Mouse (Mus musculus) midbrain, embryonic 10.5 days (tissue): ENCODE data around the gene Pde10a. TPM values are rescaled to one million over a fixed set of nuclear protein-coding genes. Genes with fewer than 3 reads are reported as not detected.

ENCODE experiments used
- DNase-seq: peaks from one replicate; pipeline ENCODE4 v3.0.0-alpha.2; 2017; ENCODE audit warnings: low spot score
- H3K27ac ChIP-seq: fragments of 300-500 bp; sonication (generic); replicated peaks from 2 replicates; pipeline ENCODE4 v1.5.1; 2016; ENCODE audit warnings: mild to moderate bottlenecking
- H3K27me3 ChIP-seq: fragments of 300-500 bp; sonication (generic); 2 replicates; pipeline ENCODE4 v1.6.1; 2016; ENCODE audit warnings: low read depth, mild to moderate bottlenecking; ENCODE audit not compliant: poor library complexity, severe bottlenecking
- H3K36me3 ChIP-seq: fragments of 300-500 bp; sonication (generic); 2 replicates; pipeline ENCODE4 v1.6.1; 2016; ENCODE audit warnings: mild to moderate bottlenecking, moderate library complexity
- H3K4me1 ChIP-seq: fragments of 300-500 bp; sonication (generic); 2 replicates; pipeline ENCODE4 v1.6.1; 2016
- H3K4me3 ChIP-seq: fragments of 300-500 bp; sonication (generic); 2 replicates; pipeline ENCODE4 v1.5.1; 2016; ENCODE audit warnings: mild to moderate bottlenecking, moderate library complexity
- H3K9me3 ChIP-seq: fragments of 300-500 bp; sonication (generic); replicated peaks from 2 replicates; pipeline ENCODE4 v1.6.1; 2016; ENCODE audit warnings: mild to moderate bottlenecking
- WGBS: fragments of 180-500 bp; shearing (Covaris S2); methylation state at CpG from one replicate; pipeline ENCODE4 v1.1.7; 2016; 5-methylcytosine and 5-hydroxymethylcytosine counted together
- polyA plus RNA-seq: library from polyadenylated mRNA; unstranded; fragments of >200 nt; fragmentation: Nextera tagmentation; extraction: Ambion mirVana; gene quantifications from 2 replicates; pipeline ENCODE4 v1.2.1, GENCODE M21; 2016

Pde10a gene
- polyA plus RNA-seq, 1 experiment from 2014 or later: 5.3 TPM

- 61% methylated on average over 8 of the region's 8 CpGs for WGBS
- peaks cover 31% of the 10 kb centered on the region for H3K27me3 ChIP-seq
- H3K4me3 ChIP-seq: no peak overlapping the region
Observed at GRCm38 (mm10) chr17:8787762-8788161, 262.6 kb downstream of the Pde10a start.

DNA sequence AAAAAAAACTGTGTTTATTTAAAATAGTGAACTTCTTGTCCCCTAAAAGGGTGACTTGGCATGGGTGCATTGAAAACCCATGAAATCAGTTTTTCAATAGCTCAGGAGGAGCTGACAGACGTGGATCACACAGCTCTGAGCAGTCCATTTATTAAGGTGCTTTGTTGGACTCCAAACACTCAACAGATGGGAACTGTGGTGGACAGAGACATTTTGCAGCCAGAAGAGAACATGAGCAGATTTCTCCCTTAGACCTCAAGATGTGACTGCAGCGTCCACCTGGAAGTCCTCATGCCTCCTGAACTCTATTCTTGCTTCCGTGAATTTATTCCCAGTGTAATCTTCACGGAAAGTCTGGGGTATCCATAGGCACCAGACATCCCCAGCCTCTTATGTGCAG lies 266.4 kb downstream of the Pde10a start:
- WGBS: 80% methylated on average over 4 of the region's 4 CpGs
- Histone ChIP-seq H3K36me3 (no peaks in the 10 kb centered on the region), H3K9me3 (no peaks in the 10 kb centered on the region), H3K27ac (no peak overlapping the region), H3K27me3 (peaks cover 42% of the 10 kb centered on the region), H3K4me1 (peaks cover 10% of the 10 kb centered on the region), H3K4me3 (no peak overlapping the region)
- DNase-seq: no peak

More at GRCm38 (mm10) chr17:8787762-8788161, 262.6 kb downstream of the Pde10a start:
- no peak for DNase-seq
- H3K27ac ChIP-seq: no peak overlapping the region
- no peaks in the 10 kb centered on the region for H3K9me3 ChIP-seq
- H3K36me3 ChIP-seq: no peaks in the 10 kb centered on the region
- peaks cover 10% of the 10 kb centered on the region for H3K4me1 ChIP-seq

- peaks cover 53% of the 10 kb centered on the region for H3K27me3 ChIP-seq
- H3K9me3 ChIP-seq: no peaks in the 10 kb centered on the region
- DNase-seq: no peak
- 78% methylated on average over 7 of the region's 7 CpGs for WGBS
- H3K36me3 ChIP-seq: no peaks in the 10 kb centered on the region
- H3K27ac ChIP-seq: no peak overlapping the region
- H3K4me3 ChIP-seq: no peak overlapping the region
- H3K4me1 ChIP-seq: peaks cover 6% of the 10 kb centered on the region
Observed at GRCm38 (mm10) chr17:8792611-8793010, 267.4 kb downstream of the Pde10a start.

DNA sequence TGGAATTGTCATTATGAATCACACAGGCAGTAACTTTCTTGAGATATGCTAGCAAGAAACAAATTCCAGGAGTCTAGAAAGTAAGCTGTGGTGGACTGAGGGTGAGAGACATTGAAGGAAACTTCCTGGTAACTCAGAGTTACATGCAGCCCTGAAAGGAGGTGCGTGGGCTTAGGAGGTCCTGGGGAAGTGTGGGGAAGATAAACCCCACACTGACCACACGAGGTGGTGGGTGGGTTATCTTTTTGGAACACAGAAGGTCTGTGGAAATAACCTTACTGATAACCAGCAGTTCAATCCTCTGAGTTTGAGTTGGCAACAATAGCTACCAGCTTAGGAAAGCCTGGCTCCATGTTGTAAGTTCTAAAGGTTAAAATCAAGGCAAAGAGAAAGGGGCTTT lies 272.5 kb downstream of the Pde10a start:
- no peak for DNase-seq
- peaks cover 29% of the 10 kb centered on the region for H3K4me1 ChIP-seq
- no peaks in the 10 kb centered on the region for H3K9me3 ChIP-seq
- no peak overlapping the region for H3K4me3 ChIP-seq
- no peak overlapping the region for H3K27ac ChIP-seq
- no peaks in the 10 kb centered on the region for H3K36me3 ChIP-seq
- peaks cover 75% of the 10 kb centered on the region for H3K27me3 ChIP-seq
- WGBS: 13% methylated on average over 2 of the region's 2 CpGs

DNA sequence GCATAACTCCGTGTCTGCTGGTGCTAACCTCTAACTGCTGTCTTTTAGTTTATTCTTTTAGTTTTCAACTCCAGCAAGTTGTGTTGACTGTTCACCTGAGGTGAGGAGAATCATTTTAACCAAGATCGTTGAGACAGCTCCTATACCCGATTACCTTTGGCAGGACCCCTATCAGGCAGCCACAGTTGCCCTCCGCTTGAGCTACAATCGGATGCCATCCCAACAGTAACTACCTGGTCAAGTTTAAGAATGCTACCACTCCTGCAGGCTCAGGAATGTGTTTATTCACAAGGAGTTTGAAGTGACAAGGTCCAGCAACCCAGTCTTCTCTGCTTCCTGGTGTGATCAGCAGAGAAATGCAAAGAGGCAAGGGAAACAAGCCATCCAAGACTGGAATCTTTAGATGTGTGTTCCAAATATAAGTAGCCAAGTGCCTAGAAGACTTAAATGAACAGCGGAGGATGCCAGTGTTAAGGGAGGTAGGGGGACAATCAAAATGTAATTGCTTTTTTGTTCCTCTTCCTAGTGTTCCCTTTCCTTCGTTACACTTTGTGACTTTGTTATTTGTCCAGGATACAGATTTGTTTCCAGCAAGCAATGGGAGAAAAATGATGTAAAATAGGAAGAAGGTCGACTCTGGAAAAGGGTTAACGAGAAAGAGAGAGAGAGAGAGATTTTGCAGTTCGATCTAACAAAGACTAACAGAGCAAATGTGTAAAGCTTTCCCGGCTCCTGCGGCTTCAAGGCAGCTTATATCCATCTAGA lies 273.5 kb downstream of the Pde10a start:
- Histone ChIP-seq H3K9me3 (no peaks in the 10 kb centered on the region), H3K4me1 (peaks cover 40% of the 10 kb centered on the region), H3K4me3 (no peak overlapping the region), H3K36me3 (no peaks in the 10 kb centered on the region), H3K27me3 (peaks cover 80% of the 10 kb centered on the region), H3K27ac (no peak overlapping the region)
- 3% methylated on average over 12 of the region's 12 CpGs for WGBS
- DNase-seq: peak; percentile 37

GRCm38 (mm10) chr17:8799296-8799731 lies 274.1 kb downstream of the Pde10a start:
- Histone ChIP-seq H3K27ac (no peak overlapping the region), H3K4me3 (peak overlapping the region; percentile 83; the same call in 1 of the 2 replicates)
- WGBS: under 1% methylated on average over 10 of the region's 10 CpGs

DNA sequence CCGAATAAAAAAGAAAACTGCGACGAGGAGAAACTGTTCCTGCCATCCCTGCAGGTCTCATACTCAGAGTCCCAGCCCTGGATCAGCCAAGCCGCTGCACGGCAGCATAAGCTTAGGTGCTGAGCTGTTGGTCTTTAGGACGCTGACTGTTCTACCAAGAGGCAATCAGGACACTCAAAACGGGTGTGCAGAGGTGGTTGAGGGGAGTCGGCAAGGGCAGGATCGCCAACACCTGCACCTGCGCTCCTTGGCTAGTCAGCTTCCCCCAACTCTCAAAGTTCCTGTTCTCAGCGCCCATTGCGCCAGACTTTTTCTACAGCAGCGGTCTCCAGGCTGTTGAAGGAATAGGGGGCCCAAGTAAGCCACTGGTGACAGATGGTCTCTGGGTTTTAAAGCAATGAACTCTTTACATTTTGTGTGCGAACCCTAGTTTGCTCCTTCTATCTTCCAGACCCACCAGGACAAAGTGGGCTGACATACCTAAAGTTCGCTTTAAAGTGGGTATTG lies 274.8 kb downstream of the Pde10a start:
- H3K4me1 ChIP-seq: peaks cover 46% of the 10 kb centered on the region
- under 1% methylated on average over 15 of the region's 15 CpGs for WGBS

More at GRCm38 (mm10) chr17:8799296-8799731, 274.1 kb downstream of the Pde10a start:
- no peaks in the 10 kb centered on the region for H3K36me3 ChIP-seq
- peaks cover 41% of the 10 kb centered on the region for H3K4me1 ChIP-seq
- DNase-seq: peak; percentile 51
- no peaks in the 10 kb centered on the region for H3K9me3 ChIP-seq
- H3K27me3 ChIP-seq: peaks cover 86% of the 10 kb centered on the region

DNA sequence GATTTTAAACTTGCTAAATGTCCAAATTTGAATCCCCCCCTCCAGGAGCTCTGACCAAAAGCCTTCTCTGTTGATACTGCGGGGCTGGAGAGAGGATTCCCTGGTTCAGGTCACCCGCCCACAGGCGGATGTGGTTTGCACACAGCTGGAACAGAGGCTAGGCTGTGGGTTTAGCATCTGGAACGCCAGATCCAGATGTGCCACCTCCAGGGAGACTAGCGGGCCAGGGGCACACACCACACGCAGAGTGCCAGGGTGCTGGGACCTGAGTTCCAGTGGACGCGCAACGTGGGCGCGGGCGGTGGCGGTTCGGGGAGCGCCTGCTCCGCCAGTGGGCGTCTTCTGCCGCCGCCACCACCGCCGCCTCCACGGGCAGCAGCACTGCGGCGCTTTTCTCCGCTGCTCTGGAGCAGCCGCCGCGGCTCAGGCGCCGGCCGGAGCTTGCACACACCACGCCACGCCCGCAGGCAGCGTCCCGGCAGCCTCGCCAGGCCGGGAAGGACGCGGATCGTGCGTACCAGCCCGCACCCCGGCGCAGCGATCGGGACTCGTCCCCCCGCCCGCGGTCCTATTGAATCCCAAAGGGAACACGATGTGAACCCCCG lies 275.4 kb downstream of the Pde10a start:
- WGBS: under 1% methylated on average over 53 of the region's 53 CpGs
- Histone ChIP-seq H3K36me3 (no peaks in the 10 kb centered on the region), H3K4me1 (peaks cover 49% of the 10 kb centered on the region), H3K9me3 (no peaks in the 10 kb centered on the region), H3K4me3 (peak overlapping the region; percentile 83), H3K27me3 (peaks cover 90% of the 10 kb centered on the region), H3K27ac (peak overlapping the region; percentile 91)
- DNase-seq: peak; percentile 78

More for the DNA sequence above, 274.8 kb downstream of the Pde10a start:
- Histone ChIP-seq H3K27ac (no peak overlapping the region), H3K36me3 (no peaks in the 10 kb centered on the region), H3K9me3 (no peaks in the 10 kb centered on the region), H3K27me3 (peaks cover 90% of the 10 kb centered on the region), H3K4me3 (peak overlapping the region; percentile 83)
- DNase-seq: peak; percentile 51

GRCm38 (mm10) chr17:8801083-8801854 lies 276.1 kb downstream of the Pde10a start:
- under 1% methylated on average over 30 of the region's 72 CpGs for WGBS
- Histone ChIP-seq H3K4me1 (peaks cover 49% of the 10 kb centered on the region), H3K27me3 (peaks cover 93% of the 10 kb centered on the region)

GRCm38 (mm10) chr17:8801855-8802104 lies 276.6 kb downstream of the Pde10a start:
- peaks cover 93% of the 10 kb centered on the region for H3K27me3 ChIP-seq
- no peaks in the 10 kb centered on the region for H3K36me3 ChIP-seq
- peaks cover 49% of the 10 kb centered on the region for H3K4me1 ChIP-seq
- no peak for DNase-seq
- H3K4me3 ChIP-seq: peak overlapping the region; percentile 83
- H3K27ac ChIP-seq: peak overlapping the region; percentile 91
- under 1% methylated on average over 31 of the region's 31 CpGs for WGBS
- H3K9me3 ChIP-seq: no peaks in the 10 kb centered on the region

More at GRCm38 (mm10) chr17:8801083-8801854, 276.1 kb downstream of the Pde10a start:
- Histone ChIP-seq H3K36me3 (no peaks in the 10 kb centered on the region), H3K9me3 (no peaks in the 10 kb centered on the region), H3K4me3 (peak overlapping the region; percentile 83), H3K27ac (peak overlapping the region; percentile 91)
- peak; percentile 84 for DNase-seq

GRCm38 (mm10) chr17:8802161-8802888 lies 277.2 kb downstream of the Pde10a start:
- peaks cover 49% of the 10 kb centered on the region for H3K4me1 ChIP-seq
- peak overlapping the region; percentile 91 for H3K27ac ChIP-seq
- H3K27me3 ChIP-seq: peaks cover 90% of the 10 kb centered on the region
- H3K36me3 ChIP-seq: no peaks in the 10 kb centered on the region
- peak overlapping the region; percentile 83 for H3K4me3 ChIP-seq
- under 1% methylated on average over 33 of the region's 33 CpGs for WGBS
- DNase-seq: peak; percentile 72
- no peaks in the 10 kb centered on the region for H3K9me3 ChIP-seq
